Mouse (Mus musculus): ENCODE data around the gene Alcam.

DNA sequence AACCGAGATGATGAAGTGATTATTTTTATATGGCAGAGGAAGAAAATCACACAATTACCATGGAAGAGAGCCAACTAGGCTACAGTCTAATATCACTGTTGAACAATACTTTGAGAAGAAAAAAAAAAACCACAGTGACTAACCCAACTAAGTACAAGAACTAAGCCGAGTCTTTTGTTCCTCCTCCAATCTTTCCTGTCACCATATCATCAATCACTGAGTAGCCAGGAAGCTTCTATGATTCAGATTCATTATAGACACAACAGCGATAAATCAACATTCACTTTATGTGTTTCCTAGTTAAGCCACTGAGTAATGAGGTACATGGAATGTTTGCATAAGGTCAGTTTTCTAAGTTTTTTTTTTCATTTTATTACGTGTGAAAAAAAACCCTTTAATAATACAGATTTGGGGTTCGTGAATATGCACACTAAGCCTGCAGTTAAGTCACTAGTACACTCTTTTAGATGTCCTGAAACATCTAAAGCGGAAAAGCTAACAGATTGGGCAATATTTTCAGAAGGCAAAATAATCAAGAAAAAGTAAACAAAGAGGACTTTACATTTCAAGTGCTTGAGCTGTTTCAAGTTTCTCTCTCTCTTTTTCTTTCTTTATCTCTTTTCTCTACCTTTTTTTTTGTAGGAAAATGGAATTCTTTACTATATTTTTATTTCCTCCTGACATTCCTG lies 15.5 kb downstream of the Alcam start:
- TF ChIP-seq CTCF (IDR thresholded peaks at IDR 0.05; ENCODE audit: low read depth) (no peak), EP300 (IDR thresholded peaks at IDR 0.05; ENCODE audit: low read depth) (no peak)
